24 mouse cellular contexts compared by ENCODE assay signal in the genomic region with DNA sequence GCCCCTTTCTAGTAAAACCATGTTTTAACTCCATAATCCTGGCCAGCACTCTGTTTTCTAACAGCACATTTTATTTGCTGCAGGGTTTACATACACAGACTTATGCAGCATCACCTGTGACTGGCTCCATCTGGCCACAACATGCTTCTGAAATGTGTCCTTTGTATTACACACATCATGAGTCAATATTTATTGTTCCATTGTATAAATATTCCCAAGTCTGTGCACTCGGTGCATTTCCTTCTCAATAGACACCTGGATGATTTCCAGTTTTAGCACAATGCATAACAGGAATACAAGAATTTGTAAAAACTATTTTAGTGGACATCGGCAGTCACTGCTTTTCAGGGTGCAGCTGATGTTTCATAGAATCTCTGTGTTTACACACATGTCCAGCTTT.
DNase-seq lines count a peak whose midpoint lies in the region; ATAC-seq and TF ChIP-seq lines count a peak whose summit lies in the region.
"Had no signal": no experiment of that assay in that cellular context is flagged by ENCODE, and none has a peak within 500 bp of the region (broad histone marks: within the 10 kb centered on the region; RNA-seq: fewer than 3 reads in every experiment).

No protein-coding gene starts in this region.

- peak; percentile 20 for DNase-seq in embryonic facial prominence, embryonic 14.5 days (ENCODE audit: low spot score)
- no peak for DNase-seq in embryonic facial prominence, embryonic 10.5 days (ENCODE audit: low spot score)
- DNase-seq in lung, adult 2 months, result no peak
- DNase-seq in 3T3-L1 (ENCODE audit: low read depth, low spot score), result peak; percentile 20
- DNase-seq in kidney, postnatal 14 days, result no peak
- DNase-seq: adrenal gland, adult 8-10 months; adrenal gland, postnatal 14 days; adrenal gland, postnatal 36 days; cerebellum, adult 18-20 months; cerebellum, adult 8-10 months; cerebellum, adult 9-11 months; cerebellum, postnatal 14 days; cerebellum, postnatal 36 days; embryo, embryonic 11 days; forebrain, postnatal 0 days had no signal

- H3K4me3 ChIP-seq in embryonic facial prominence, embryonic 14.5 days (ENCODE audit: low read depth, low read length), result no peak overlapping the region
- no peak overlapping the region for H3K4me3 ChIP-seq in embryonic facial prominence, embryonic 10.5 days
- no peak overlapping the region for H3K4me3 ChIP-seq in lung, embryonic 15.5 days
- H3K4me3 ChIP-seq in lung, adult 2 months (replicated peaks; ENCODE audit: extremely low read depth, low read depth, low read length), result no peak overlapping the region
- no peak overlapping the region for H3K4me3 ChIP-seq in embryonic fibroblast, embryonic 13.5 days (ENCODE audit: insufficient read depth, low read length)
- H3K4me3 ChIP-seq in hindbrain, embryonic 12.5 days, result no peak overlapping the region
- H3K4me3 ChIP-seq: embryonic facial prominence, embryonic 12.5 days; embryonic facial prominence, embryonic 15.5 days; forebrain, embryonic 13.5 days; forebrain, embryonic 15.5 days had no signal

- no peaks in the 10 kb centered on the region for H3K9me3 ChIP-seq in embryonic facial prominence, embryonic 14.5 days (ENCODE audit: control insufficient read depth, low read length)
- no peaks in the 10 kb centered on the region for H3K9me3 ChIP-seq in embryonic facial prominence, embryonic 10.5 days
- H3K9me3 ChIP-seq in lung, embryonic 15.5 days, result no peaks in the 10 kb centered on the region
- no peaks in the 10 kb centered on the region for H3K9me3 ChIP-seq in hindbrain, embryonic 12.5 days (replicated peaks)
- H3K9me3 ChIP-seq: embryonic facial prominence, embryonic 12.5 days; embryonic facial prominence, embryonic 15.5 days; forebrain, embryonic 13.5 days; forebrain, embryonic 15.5 days had no signal

- H3K4me1 ChIP-seq in embryonic facial prominence, embryonic 14.5 days (ENCODE audit: control insufficient read depth, insufficient read depth, low read length), result no peaks in the 10 kb centered on the region
- H3K4me1 ChIP-seq in embryonic facial prominence, embryonic 10.5 days, result no peaks in the 10 kb centered on the region
- H3K4me1 ChIP-seq in lung, embryonic 15.5 days, result peaks cover 6% of the 10 kb centered on the region
- H3K4me1 ChIP-seq in lung, adult 2 months (ENCODE audit: control insufficient read depth, insufficient read depth, low read length), result no peaks in the 10 kb centered on the region
- H3K4me1 ChIP-seq in embryonic fibroblast, embryonic 13.5 days (ENCODE audit: control insufficient read depth, insufficient read depth, low read length), result peaks cover 2% of the 10 kb centered on the region
- no peaks in the 10 kb centered on the region for H3K4me1 ChIP-seq in hindbrain, embryonic 12.5 days
- H3K4me1 ChIP-seq: embryonic facial prominence, embryonic 12.5 days; embryonic facial prominence, embryonic 15.5 days; forebrain, embryonic 13.5 days; forebrain, embryonic 15.5 days had no signal

- no peak overlapping the region for H3K27ac ChIP-seq in embryonic facial prominence, embryonic 14.5 days (replicated peaks; ENCODE audit: low read depth, low read length)
- no peak overlapping the region for H3K27ac ChIP-seq in embryonic facial prominence, embryonic 10.5 days (replicated peaks)
- H3K27ac ChIP-seq in lung, embryonic 15.5 days, result no peak overlapping the region
- peak overlapping the region; percentile 23 for H3K27ac ChIP-seq in embryonic fibroblast, embryonic 13.5 days (ENCODE audit: insufficient read depth, low read length)
- no peak overlapping the region for H3K27ac ChIP-seq in hindbrain, embryonic 12.5 days
- H3K27ac ChIP-seq: embryonic facial prominence, embryonic 12.5 days; embryonic facial prominence, embryonic 15.5 days; forebrain, embryonic 13.5 days; forebrain, embryonic 15.5 days had no signal

- no peak for TF ChIP-seq POLR2A in lung, adult 2 months (IDR thresholded peaks at IDR 0.05; ENCODE audit: borderline replicate concordance, extremely low read depth, low read depth, low read length)
- no peak for TF ChIP-seq POLR2A in embryonic fibroblast, embryonic 13.5 days (IDR thresholded peaks at IDR 0.05; ENCODE audit: low read depth, low read length)

- H3K4me2 ChIP-seq in embryonic facial prominence, embryonic 14.5 days (ENCODE audit: low read depth, low read length), result no peak overlapping the region
- no peak overlapping the region for H3K4me2 ChIP-seq in lung, embryonic 15.5 days
- no peak overlapping the region for H3K4me2 ChIP-seq in hindbrain, embryonic 12.5 days (replicated peaks)
- H3K4me2 ChIP-seq: embryonic facial prominence, embryonic 12.5 days; embryonic facial prominence, embryonic 15.5 days; forebrain, embryonic 13.5 days; forebrain, embryonic 15.5 days had no signal

- no peak for ATAC-seq in embryonic facial prominence, embryonic 14.5 days (ENCODE audit: low read depth)
- ATAC-seq in lung, embryonic 15.5 days (ENCODE audit: borderline replicate concordance, extremely low read depth, low FRiP score, low TSS enrichment), result peak; percentile 55; the same call in 1 of the 2 replicates
- ATAC-seq in hindbrain, embryonic 12.5 days (ENCODE audit: low FRiP score), result no peak
- ATAC-seq: activated CD4-positive, CD25-positive, alpha-beta regulatory T cell, adult 4 months; forebrain, embryonic 13.5 days; forebrain, embryonic 15.5 days; forebrain, postnatal 0 days; Patski had no signal

- no peaks in the 10 kb centered on the region for H3K36me3 ChIP-seq in embryonic facial prominence, embryonic 14.5 days (ENCODE audit: control insufficient read depth, insufficient read depth, low read length)
- no peaks in the 10 kb centered on the region for H3K36me3 ChIP-seq in embryonic facial prominence, embryonic 10.5 days (replicated peaks)
- no peaks in the 10 kb centered on the region for H3K36me3 ChIP-seq in lung, embryonic 15.5 days
- H3K36me3 ChIP-seq in hindbrain, embryonic 12.5 days, result no peaks in the 10 kb centered on the region
- H3K36me3 ChIP-seq: embryonic facial prominence, embryonic 12.5 days; embryonic facial prominence, embryonic 15.5 days; forebrain, embryonic 15.5 days had no signal

- 53% methylated on average over 2 of the region's 2 CpGs for WGBS in embryonic facial prominence, embryonic 14.5 days
- WGBS in embryonic facial prominence, embryonic 10.5 days, result 85% methylated on average over 2 of the region's 2 CpGs
- 10% methylated on average over 2 of the region's 2 CpGs for WGBS in lung, embryonic 15.5 days
- WGBS in lung, adult 2 months, result 17% methylated on average over 2 of the region's 2 CpGs
- 79% methylated on average over 2 of the region's 2 CpGs for WGBS in hindbrain, embryonic 12.5 days

- no peak overlapping the region for H3K9ac ChIP-seq in embryonic facial prominence, embryonic 14.5 days (ENCODE audit: low read depth, low read length)
- no peak overlapping the region for H3K9ac ChIP-seq in lung, embryonic 15.5 days
- H3K9ac ChIP-seq in hindbrain, embryonic 12.5 days, result no peak overlapping the region
- H3K9ac ChIP-seq: embryonic facial prominence, embryonic 12.5 days; embryonic facial prominence, embryonic 15.5 days; forebrain, embryonic 13.5 days; forebrain, embryonic 15.5 days; forebrain, postnatal 0 days had no signal

- TF ChIP-seq CTCF in lung, adult 2 months (IDR thresholded peaks at IDR 0.05; ENCODE audit: insufficient read depth, low read length), result no peak
- TF ChIP-seq CTCF in embryonic fibroblast, embryonic 13.5 days (IDR thresholded peaks at IDR 0.05; ENCODE audit: borderline replicate concordance, insufficient read depth, low read length), result no peak

- H3K27me3 ChIP-seq in embryonic facial prominence, embryonic 14.5 days (replicated peaks; ENCODE audit: control insufficient read depth, insufficient read depth, low read length), result no peaks in the 10 kb centered on the region
- H3K27me3 ChIP-seq in embryonic facial prominence, embryonic 10.5 days (replicated peaks; ENCODE audit: low read depth, poor library complexity, severe bottlenecking), result no peaks in the 10 kb centered on the region
- no peaks in the 10 kb centered on the region for H3K27me3 ChIP-seq in lung, embryonic 15.5 days
- H3K27me3 ChIP-seq in hindbrain, embryonic 12.5 days, result no peaks in the 10 kb centered on the region
- H3K27me3 ChIP-seq: embryonic facial prominence, embryonic 12.5 days; embryonic facial prominence, embryonic 15.5 days; forebrain, embryonic 13.5 days; forebrain, embryonic 15.5 days; Patski had no signal

Comparison
In these comparisons a context has a peak if more than half of its experiments do, and no peak if none do; other contexts are left out.
1. DNase-seq: peak in embryonic facial prominence, embryonic 14.5 days (single experiment) and 3T3-L1 (single experiment); none in embryonic facial prominence, embryonic 10.5 days (single experiment), lung, adult 2 months (single experiment) and kidney, postnatal 14 days (single experiment).